Mouse (Mus musculus) neural tube, embryonic 11.5 days (tissue): Measurements from ENCODE around the gene Itga8. TPM values are rescaled to one million over a fixed set of nuclear protein-coding genes. Genes with fewer than 3 reads are reported as not detected.
A peak's percentile ranks its signal among the peaks of the same experiment; 100 is the strongest.

Experiments
- ATAC-seq: fragments of 200-750 bp; cut with Nextera tagmentation; 2 replicates; pipeline ENCODE4 v1.8.0; 2017; ENCODE audit warnings: moderate number of reproducible peaks, mild to moderate bottlenecking, moderate TSS enrichment, moderate library complexity; ENCODE audit not compliant: insufficient read depth, low FRiP score, low TSS enrichment
- DNase-seq: peaks from one replicate; pipeline ENCODE4 v3.0.0-alpha.2; 2015; ENCODE audit warnings: low spot score
- H3K27ac ChIP-seq: fragments of 300-500 bp; sonication (generic); 2 replicates; pipeline ENCODE4 v1.5.1; 2014; ENCODE audit warnings: low read depth, mild to moderate bottlenecking, low read length
- H3K27me3 ChIP-seq: fragments of 300-500 bp; sonication (generic); 2 replicates; pipeline ENCODE4 v1.6.1; 2014; ENCODE audit warnings: mild to moderate bottlenecking, low read length, mixed read lengths; ENCODE audit not compliant: control insufficient read depth, insufficient read depth
- H3K36me3 ChIP-seq: fragments of 300-500 bp; sonication (generic); 2 replicates; pipeline ENCODE4 v1.6.1; 2014; ENCODE audit warnings: mild to moderate bottlenecking, low read length, moderate library complexity, mixed read lengths; ENCODE audit not compliant: control insufficient read depth, insufficient read depth
- H3K4me1 ChIP-seq: fragments of 300-500 bp; sonication (generic); 2 replicates; pipeline ENCODE4 v1.6.1; 2014; ENCODE audit warnings: low read length, mixed read lengths; ENCODE audit not compliant: control insufficient read depth, insufficient read depth
- H3K4me2 ChIP-seq: fragments of 300-500 bp; sonication (generic); 2 replicates; pipeline ENCODE4 v1.6.1; 2014; ENCODE audit warnings: low read depth, mild to moderate bottlenecking, moderate library complexity
- H3K4me3 ChIP-seq: fragments of 300-500 bp; sonication (generic); 2 replicates; pipeline ENCODE4 v1.5.1; 2014; ENCODE audit warnings: low read depth, low read length
- H3K9ac ChIP-seq: fragments of 300-500 bp; sonication (generic); 2 replicates; pipeline ENCODE4 v1.6.1; 2014; ENCODE audit warnings: mild to moderate bottlenecking, low read length
- H3K9me3 ChIP-seq: fragments of 300-500 bp; sonication (generic); 2 replicates; pipeline ENCODE4 v1.6.1; 2016; ENCODE audit warnings: low read length; ENCODE audit not compliant: control insufficient read depth
- WGBS: fragments of 180-500 bp; shearing (Covaris S2); extraction: QIAGEN DNeasy Blood & Tissue Kit; methylation state at CpG from one replicate; pipeline ENCODE4 v1.1.7; 2014; 5-methylcytosine and 5-hydroxymethylcytosine counted together
- polyA plus RNA-seq: library from polyadenylated mRNA; unstranded; fragments of >200 nt; fragmentation: Nextera tagmentation; extraction: Ambion mirVana; gene quantifications from 2 replicates; pipeline ENCODE4 v1.2.1, GENCODE M21; 2014

Gene Itga8
- polyA plus RNA-seq, 1 experiment from 2014 or later = 8.2 TPM

DNA sequence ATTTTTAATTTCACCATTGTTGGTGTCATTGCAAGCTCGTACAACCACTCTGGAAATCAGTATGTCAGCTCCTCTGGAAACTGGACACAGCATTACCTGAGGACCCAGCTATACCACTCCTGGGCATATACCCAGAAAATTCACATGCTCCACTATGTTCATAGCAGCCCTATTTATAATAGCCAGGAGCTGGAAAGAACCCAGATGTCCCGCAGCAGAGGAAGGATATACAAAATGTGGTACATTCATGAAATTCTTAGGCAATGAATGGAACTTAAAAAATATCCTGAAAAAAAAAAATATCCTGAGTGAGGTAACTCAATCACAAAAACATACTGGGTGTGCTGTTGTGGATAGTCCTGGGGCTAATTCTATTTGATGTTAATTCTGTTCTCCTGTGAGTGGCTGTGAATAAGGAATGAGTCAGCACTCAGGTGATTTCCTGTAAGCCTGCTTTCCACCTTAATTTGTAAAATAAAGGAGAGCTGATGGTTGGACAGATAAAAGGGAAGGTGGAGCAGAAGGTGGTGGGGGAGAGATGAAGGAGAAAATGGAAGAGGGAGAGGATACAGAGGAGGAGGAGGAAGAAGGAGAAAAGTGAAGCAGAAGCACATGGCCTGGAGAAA is 224.3 kb downstream of the Itga8 start:
- Histone ChIP-seq H3K9ac (no peak overlapping the region), H3K4me1 (no peaks in the 10 kb centered on the region), H3K27ac (no peak overlapping the region), H3K4me2 (no peak overlapping the region), H3K9me3 (no peaks in the 10 kb centered on the region), H3K27me3 (no peaks in the 10 kb centered on the region), H3K4me3 (no peak overlapping the region), H3K36me3 (no peaks in the 10 kb centered on the region)
- 90% methylated on average over 2 of the region's 2 CpGs for WGBS
- DNase-seq (no peak), ATAC-seq (no peak)

DNA sequence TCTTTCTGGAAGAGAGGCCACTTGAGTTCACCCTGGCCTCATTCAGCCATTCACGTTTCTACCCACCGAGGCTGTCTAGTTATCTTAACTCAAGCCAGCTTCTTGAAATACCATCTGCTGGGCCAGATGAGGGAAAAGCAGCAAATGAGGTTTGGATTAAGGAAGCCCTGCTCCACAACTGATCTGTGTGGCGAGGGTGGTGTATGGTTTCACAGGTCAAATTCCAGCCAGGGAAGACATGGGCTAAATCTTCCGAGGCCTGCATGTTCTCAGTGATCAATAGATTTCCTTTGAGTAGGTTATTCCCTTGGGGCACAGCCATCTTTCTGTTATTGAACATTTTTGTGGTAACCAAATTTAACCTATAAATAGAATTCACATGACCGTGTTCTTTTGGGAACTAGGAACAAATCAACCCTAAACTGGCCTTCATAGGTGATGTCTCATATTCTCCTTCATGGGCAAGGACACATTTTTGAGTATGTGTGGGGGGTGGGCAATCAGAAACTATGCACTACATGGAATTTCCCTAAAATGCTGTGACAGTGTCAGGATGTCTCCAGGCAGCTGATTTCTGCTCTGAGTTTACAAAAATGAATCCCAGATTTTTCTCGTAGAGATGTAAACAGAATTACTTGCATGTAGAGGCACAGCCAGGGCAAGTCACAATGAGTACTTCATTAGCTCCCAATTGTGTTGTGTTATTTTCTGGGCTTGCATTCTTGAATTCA is 235.9 kb downstream of the Itga8 start:
- H3K9ac ChIP-seq = no peak overlapping the region
- DNase-seq (no peak), ATAC-seq (no peak)
- no peaks in the 10 kb centered on the region for H3K9me3 ChIP-seq
- no peaks in the 10 kb centered on the region for H3K27me3 ChIP-seq
- no peaks in the 10 kb centered on the region for H3K4me1 ChIP-seq
- H3K27ac ChIP-seq = no peak overlapping the region
- H3K4me2 ChIP-seq = no peak overlapping the region
- no peaks in the 10 kb centered on the region for H3K36me3 ChIP-seq
- H3K4me3 ChIP-seq = no peak overlapping the region
- 60% methylated on average over 6 of the region's 6 CpGs for WGBS

DNA sequence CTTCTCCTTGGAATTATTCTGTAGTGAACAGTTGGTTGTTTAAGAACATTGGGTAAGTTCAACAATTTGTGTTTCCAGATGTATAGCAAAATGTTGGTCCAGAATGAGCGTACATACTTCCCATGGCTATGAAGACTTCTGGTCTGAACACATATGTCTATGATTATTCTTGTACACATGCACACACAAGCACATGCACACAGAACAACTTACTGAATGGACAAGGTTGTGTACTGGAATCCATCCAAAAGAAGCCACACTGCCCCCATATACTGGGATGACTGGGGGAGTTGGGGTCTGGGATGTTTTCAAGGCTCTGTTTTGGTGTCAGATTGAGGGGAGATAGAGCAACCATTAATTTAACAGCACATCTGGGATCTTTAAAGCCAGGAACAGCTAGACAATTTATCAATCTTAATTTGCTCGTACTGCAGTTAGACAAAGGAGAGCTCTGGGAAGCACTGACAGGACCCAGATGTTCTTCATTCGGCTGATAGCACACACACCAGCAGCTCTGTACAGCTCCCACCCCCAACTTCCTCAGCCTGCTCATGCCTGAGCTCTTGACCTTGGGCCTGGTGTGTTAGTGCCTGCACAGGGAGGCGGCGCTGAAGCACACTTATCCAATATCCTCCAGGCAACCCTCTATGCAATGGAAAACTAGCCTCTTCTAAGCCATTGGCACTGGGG is 241.5 kb downstream of the Itga8 start:
- Histone ChIP-seq H3K27ac (no peak overlapping the region), H3K4me3 (no peak overlapping the region), H3K9me3 (no peaks in the 10 kb centered on the region), H3K36me3 (no peaks in the 10 kb centered on the region), H3K27me3 (no peaks in the 10 kb centered on the region), H3K4me1 (no peaks in the 10 kb centered on the region), H3K4me2 (no peak overlapping the region), H3K9ac (no peak overlapping the region)
- 47% methylated on average over 5 of the region's 5 CpGs for whole genome bisulfite sequencing
- no peak for ATAC-seq
- DNase-seq = peak; percentile 53

Other genes starting within 250 kb of the Itga8 start
- gene Mindy3, start 117.5 kb upstream of the Itga8 start, polyA plus RNA-seq = 45.7 and 48.9 TPM in 2 replicates